Mouse (Mus musculus) ES-CJ7 (cell line): ENCODE data around the gene Ltbr.
A peak's percentile ranks its signal among the peaks of the same experiment; 100 is the strongest.
"Not testable (repeated sequence)": the region's sequence is repeated elsewhere in the genome, so short reads cannot be mapped to it uniquely, and the experiment has no call there.

Experiments used
- DNase-seq: peaks from one replicate; pipeline ENCODE4 v3.0.0; 2011; ENCODE audit warnings: low read depth, low spot score

The Ltbr gene

GRCm38 (mm10) chr6:125274841-125275563, 38.7 kb downstream of the Ltbr start:
- peak; percentile 85 for DNase-seq

- DNase-seq, result no peak
Observed at GRCm38 (mm10) chr6:125272228-125272785, 41.4 kb downstream of the Ltbr start.

GRCm38 (mm10) chr6:125271455-125272227, 42.0 kb downstream of the Ltbr start:
- peak; percentile 95 for DNase-seq

GRCm38 (mm10) chr6:125268799-125269198, 44.9 kb downstream of the Ltbr start:
- DNase-seq, result peak; percentile 73

GRCm38 (mm10) chr6:125267469-125267868, 46.2 kb downstream of the Ltbr start:
- DNase-seq, result no peak

GRCm38 (mm10) chr6:125266600-125266999, 47.1 kb downstream of the Ltbr start:
- DNase-seq, result not testable (repeated sequence)

GRCm38 (mm10) chr6:125266091-125266490, 47.6 kb downstream of the Ltbr start:
- DNase-seq, result no peak

- no peak for DNase-seq
Observed at GRCm38 (mm10) chr6:125265239-125265638, 48.4 kb downstream of the Ltbr start.

- DNase-seq, result no peak
Observed at GRCm38 (mm10) chr6:125264219-125264618, 49.5 kb downstream of the Ltbr start.

GRCm38 (mm10) chr6:125260006-125260555, 53.6 kb downstream of the Ltbr start:
- no peak for DNase-seq
